Mouse (Mus musculus) c-Kit-positive CD71-negative TER-119-negative erythroid progenitor cells, embryonic 14.5 days (primary cell): Measurements from ENCODE around the gene Pum1.

Experiments used
- DNase-seq: peaks from one replicate; pipeline ENCODE4 v3.0.0-alpha.2; 2013; ENCODE audit warnings: low read depth

Pum1 gene

GRCm38 (mm10) chr4:130791811-130792375 is 128.8 kb downstream of the Pum1 start:
- no peak for DNase-seq

DNA sequence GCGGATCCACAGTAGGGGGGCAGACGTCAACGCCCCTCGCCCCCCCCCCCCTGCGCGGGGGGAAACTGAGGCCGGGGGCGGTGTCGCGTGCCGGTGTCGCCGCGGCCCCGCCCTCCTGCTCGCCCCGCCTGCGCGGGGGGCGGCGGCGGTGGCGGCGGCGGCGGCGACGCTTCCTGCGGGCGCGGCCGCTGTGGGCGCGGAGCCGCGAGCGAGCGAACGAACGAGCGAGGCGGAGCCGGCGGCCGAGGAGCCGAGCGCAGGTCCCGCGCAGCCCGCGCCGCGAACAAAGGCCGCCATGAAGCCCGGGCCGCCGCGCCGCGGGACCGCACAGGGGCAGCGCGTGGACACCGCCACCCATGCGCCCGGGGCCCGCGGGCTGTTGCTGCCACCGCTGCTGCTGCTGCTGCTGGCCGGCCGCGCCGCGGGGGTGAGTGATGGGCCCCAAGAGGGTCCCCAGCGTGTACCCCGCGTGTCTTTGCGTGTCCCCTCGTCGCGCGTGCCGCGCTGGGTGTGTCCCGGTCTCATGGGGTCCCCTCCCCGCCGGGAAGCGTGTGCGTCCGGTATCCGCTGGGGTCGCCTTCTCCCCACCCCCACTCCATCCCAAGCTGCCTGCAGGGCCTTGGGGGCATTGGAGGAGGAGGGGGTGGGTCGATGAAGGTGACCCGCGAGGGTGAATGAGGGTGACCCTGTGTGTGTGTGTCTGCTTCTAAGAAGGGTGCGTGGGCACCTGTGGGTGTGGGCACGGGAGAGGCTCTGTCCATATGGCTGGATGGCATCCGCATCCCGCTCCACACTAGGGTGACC is 129.5 kb downstream of the Pum1 start, which contains the start of gene Sdc3:
Gene Sdc3, plus strand, starts transcription at position 162 of the 804 bp plus-strand sequence.
- DNase-seq = no peak

DNA sequence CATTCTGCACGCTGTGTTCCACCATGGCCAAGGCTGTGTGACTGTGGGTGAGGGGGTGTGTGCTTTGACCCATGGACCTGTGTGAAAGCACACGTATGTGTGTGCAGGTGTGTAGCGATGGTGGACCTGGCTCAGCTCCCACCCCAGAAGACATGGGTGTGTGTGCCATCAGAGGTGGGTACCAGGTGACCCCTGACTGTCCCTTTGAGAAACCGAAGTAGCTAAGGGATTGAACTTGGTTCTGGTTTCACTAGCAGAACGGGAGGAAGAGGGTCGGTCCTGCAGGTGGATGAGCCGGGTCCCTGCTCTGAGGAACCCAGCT is 130.0 kb downstream of the Pum1 start:
- no peak for DNase-seq

GRCm38 (mm10) chr4:130794771-130795170 is 131.7 kb downstream of the Pum1 start:
- DNase-seq = no peak

GRCm38 (mm10) chr4:130795970-130796369 is 132.8 kb downstream of the Pum1 start:
- no peak for DNase-seq

DNA sequence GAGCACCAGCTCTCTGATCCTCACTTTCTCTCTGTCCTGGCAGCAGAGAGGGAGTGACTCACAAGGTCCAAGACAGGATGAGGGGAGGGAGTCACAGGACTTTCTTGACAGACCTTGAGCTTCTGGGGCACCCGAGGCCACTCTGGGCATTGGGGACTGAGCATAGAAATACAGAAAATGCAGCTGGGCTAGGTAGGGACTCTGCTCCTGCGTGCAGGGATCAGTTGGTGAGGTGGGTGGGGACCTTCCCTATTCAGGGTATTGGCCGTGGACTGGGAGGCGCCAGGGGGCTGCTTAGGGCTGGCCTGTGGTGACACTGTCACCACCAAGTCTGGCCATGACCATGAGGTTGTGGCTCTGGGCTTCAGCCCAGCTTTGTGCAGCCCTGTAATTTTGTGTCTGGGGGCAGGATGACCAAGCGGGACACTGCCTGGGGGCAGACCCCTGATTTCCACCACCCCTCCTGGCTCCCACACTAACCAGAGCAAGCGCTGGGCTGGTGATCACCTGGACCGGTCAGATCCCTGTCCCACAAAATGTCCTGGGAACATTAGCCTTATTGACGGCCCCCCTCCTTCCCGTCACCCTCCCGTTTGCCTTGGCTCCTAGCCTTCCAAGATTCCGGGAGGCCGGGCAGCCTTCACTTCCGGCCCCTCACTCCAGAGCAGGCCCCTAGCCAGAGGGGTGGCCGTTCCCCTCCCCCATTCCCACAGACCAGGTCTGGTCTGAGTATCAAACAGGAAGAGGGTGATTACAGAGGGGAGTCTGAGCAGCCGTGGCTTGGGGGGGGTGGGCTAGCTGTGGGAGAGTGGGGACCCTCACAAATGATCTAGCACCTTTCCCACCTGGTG is 134.3 kb downstream of the Pum1 start:
- DNase-seq = no peak

GRCm38 (mm10) chr4:130798416-130798815 is 135.3 kb downstream of the Pum1 start:
- DNase-seq = no peak

DNA sequence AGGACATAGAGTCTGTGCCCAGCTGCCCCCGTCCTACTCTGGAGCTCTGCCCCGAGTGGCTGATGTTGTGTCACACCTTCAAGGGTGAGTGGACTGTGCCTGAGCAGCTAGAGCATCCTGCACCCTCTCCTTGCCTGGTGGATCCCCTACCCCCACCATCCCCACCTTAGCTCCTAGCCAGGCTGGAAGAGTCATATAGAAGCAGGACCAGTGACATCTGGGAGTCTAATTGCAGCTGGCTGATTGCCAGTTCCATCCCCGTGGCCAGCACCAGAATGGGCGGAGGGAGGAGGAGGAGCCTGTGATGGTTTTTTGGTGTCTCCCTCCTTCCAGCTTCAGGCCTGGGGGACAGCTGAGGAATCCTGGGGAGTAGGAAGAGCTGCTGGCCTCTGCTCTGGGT is 136.0 kb downstream of the Pum1 start:
- DNase-seq = no peak

- no peak for DNase-seq
Measured at GRCm38 (mm10) chr4:130799582-130799981, 136.5 kb downstream of the Pum1 start.

DNA sequence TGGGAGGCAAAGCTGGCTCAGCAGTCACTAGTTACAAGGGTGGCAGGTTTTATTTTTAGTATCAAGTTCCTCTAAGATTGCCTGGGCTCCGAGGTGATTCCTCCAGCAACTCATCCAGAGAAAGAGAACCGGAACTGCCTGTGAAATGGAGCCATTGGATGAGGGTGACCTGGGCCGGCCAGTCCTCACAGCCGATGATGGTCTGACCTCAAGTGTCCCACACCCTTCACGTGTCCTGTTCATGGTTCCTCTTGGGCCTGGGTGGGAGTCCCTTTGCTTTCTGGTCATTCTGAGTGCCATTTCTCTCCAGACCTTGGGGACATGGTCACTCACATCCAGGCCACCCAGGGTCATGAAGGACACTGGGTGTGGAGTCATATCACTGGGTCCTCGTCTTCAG is 137.0 kb downstream of the Pum1 start:
- no peak for DNase-seq

GRCm38 (mm10) chr4:130801198-130801597 is 138.1 kb downstream of the Pum1 start:
- DNase-seq = no peak

GRCm38 (mm10) chr4:130801624-130802329 is 138.7 kb downstream of the Pum1 start:
- no peak for DNase-seq

GRCm38 (mm10) chr4:130803591-130803990 is 140.5 kb downstream of the Pum1 start:
- DNase-seq = no peak

DNA sequence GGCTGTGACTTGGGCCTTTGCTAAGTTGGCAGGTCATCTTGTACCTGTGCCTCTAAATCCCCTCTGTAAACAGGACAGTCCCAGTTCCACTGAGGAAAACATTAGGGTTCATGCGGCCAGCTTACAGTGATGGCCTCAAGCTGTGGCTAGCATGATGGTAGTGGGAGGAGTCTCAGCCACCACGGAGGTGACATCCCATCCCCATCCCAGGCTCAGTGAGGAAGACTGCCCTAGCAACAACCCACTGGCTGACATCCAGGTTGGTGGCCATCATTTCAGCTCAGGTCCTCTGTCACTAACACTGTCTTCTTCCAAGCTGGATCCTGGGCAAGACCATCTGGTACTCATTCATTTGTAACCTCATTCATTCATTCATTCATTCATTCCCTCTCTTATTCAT is 141.2 kb downstream of the Pum1 start:
- no peak for DNase-seq

- DNase-seq = no peak
Measured at GRCm38 (mm10) chr4:130804771-130805361, 141.7 kb downstream of the Pum1 start.

GRCm38 (mm10) chr4:130805746-130806145 is 142.6 kb downstream of the Pum1 start:
- DNase-seq = no peak

GRCm38 (mm10) chr4:130806746-130807145 is 143.6 kb downstream of the Pum1 start:
- no peak for DNase-seq

DNA sequence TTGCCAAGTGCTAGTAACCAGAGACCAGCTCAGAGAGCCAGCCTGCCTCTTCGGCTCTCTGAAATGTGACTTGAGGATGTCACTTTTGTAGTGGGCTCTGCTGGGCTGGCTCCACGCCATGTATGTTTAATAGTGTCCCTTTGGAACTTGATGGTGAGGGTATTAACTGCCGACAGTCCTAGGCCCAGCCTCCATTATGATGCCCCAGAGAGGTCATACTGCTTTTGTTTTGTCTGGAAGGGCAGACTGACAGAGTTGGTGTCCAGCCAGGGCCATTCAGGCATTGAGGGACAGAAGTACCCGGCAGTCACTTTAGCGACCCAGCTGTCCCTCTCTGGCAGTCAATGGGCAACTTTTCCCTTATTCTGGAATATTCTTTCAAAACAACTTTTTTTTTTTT is 146.7 kb downstream of the Pum1 start:
- DNase-seq = no peak

DNA sequence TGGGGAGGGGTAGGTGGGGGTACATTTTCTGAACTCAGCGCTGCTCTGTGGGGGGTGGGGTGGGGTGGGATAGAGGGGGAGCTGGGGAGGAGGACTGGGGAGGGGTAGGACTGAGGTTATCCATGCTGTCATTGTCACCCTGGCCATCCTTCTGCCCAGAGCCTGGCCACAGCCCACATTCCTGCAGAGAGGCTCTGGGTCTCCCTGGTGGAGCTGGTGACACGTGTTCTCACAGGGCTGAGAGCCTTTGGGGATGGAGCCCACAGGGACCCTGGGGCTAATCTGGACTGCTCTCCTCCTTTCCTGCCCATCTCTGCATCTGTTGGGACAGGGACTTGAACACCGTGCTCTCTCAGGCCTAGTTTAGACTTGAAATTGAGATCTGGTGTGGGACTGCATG is 147.7 kb downstream of the Pum1 start:
- no peak for DNase-seq

GRCm38 (mm10) chr4:130811385-130811784 is 148.3 kb downstream of the Pum1 start:
- DNase-seq = no peak

GRCm38 (mm10) chr4:130813958-130814357 is 150.8 kb downstream of the Pum1 start:
- DNase-seq = no peak

- no peak for DNase-seq
Measured at GRCm38 (mm10) chr4:130814742-130815330, 151.7 kb downstream of the Pum1 start.
